Mouse (Mus musculus): ENCODE results near the gene Mis12.

GRCm38 (mm10) chr11:70969821-70970559, 49.4 kb upstream of the Mis12 start, which contains the start of the genes Nup88 and Rpain:
- TF ChIP-seq GABPA (IDR thresholded peaks at IDR 0.05; ENCODE audit: low read depth, low read length) (no peak), CTCF (IDR thresholded peaks at IDR 0.05 in 2 of 3, conservative IDR thresholded peaks at IDR 0.05 in 1 of 3; ENCODE audit: control insufficient read depth in 1 of 3, insufficient read depth in 1 of 3, low read depth in 2 of 3, low read length in 3 of 3, poor library complexity in 1 of 3, severe bottlenecking in 1 of 3) (no peak)

All from MEL (cell line).